Mouse (Mus musculus) left cerebral cortex, postnatal 36 days (tissue): Measurements from ENCODE around the gene Ptprj. TPM values are rescaled to one million over a fixed set of nuclear protein-coding genes. Genes with fewer than 3 reads are reported as not detected.

Experiments
- DNase-seq, 2 experiments: peaks; one replicate each; pipeline ENCODE4 v3.0.0; 2021 to 2022; ENCODE audit warnings: low spot score in 2 of 2, mixed read lengths in 1 of 2
- intact Hi-C: fragments of 180-260 bp; cut with DNase I; formaldehyde crosslinking; loops from one replicate; pipeline ENCODE4 v1.15.1; 2025
- total RNA-seq, 2 experiments: library from RNA; stranded (reverse); gene quantifications; 2 replicates each; pipeline ENCODE4 v1.2.3; 2021

Ptprj gene
- total RNA-seq: 100 to 1,000 TPM; 112 to 118 TPM

DNA sequence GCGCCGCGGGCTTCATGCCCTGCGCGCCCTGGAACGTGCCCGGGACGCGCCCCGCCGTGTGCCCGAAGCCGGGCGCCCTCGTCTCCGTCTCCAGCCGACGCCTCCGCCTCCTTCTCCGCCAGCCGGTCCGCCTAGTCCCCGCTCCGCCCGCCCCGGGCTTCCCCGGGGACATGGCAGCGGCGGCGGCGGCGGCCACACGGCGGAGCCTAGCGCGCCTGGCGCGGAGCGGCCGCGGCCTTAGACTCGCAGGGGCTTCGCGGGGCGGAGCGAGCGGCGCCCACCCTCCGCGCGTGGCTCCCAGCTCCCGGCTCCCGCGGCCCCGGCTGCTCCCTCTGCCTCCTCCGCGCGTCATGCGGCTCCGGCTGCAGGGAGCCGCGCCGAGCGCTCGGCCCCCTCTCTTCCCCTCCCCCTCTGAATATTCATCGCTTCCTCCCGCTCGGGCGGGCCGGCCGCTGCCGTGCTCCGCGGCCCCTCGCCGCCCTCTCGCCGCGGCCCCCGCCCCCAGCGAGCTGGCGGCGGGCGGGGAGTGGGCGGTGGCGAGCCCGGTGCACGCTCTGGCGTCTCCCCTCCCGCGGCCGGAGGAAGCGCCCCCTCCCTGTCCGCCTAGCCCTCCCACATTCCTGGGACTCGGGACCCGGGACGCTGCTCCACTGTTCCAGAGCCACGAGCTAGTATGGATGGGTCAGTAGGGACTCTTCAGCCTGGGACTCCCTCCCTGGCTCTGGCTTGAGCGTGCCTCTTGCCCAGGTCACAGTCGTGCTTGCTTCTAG is at the start of gene Ptprj:
TSS of gene Ptprj (minus strand) at position 412 of the 770 bp plus-strand sequence.
- intact Hi-C loops: loop anchor here (2.0 to 5.0 kb wide), 3 partner anchors 47 to 106 kb away; no protein-coding TSS in a partner anchor
- DNase-seq: peak; percentile 72 to 78

DNA sequence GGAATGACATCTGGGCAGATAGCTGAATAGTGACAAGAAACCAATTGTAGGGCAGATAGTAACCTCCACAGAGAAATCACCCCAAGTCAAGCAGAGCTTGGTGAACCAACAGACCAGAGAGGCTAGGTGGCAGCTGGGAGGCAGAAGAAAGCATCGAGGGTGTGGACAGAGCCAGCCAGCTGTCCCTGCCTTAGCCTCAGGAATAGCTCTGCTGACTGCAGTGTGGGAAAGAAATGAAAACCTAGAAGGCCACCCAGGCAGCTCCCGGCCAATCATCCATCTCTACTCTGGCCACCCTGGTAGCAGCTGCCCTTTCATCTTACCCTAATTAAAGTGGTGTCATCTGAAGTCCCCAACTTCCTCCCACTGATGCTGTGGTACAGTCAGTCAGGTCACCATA is 49.1 kb upstream of the Ptprj start:
- intact Hi-C loops: loop anchor here (5.0 kb wide), 1 partner anchor 47 kb away; the partner anchor contains the start of gene Ptprj
- no peak for DNase-seq

DNA sequence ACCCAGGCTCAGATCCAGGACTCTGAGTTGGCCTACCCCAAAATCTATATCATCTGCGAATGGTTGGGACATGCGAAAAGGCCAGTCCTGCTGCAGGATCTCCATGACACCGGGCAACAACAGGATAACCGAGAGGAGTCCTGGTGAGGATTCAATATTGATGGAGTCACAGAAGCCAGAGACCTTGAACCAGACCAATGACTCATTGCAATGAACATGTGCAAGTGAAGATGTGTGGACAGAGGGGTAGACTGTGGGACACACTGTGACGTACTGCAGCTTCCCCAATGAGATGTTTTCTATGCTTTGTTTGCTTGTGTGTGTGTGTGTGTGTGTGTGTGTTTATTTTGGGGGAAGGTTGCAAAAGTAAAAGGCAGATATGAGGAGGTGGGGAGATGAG is 47.8 kb upstream of the Ptprj start:
- no peak for DNase-seq
- intact Hi-C loops: loop anchor here (5.0 kb wide), 1 partner anchor 46 kb away; the partner anchor contains the start of gene Ptprj

DNA sequence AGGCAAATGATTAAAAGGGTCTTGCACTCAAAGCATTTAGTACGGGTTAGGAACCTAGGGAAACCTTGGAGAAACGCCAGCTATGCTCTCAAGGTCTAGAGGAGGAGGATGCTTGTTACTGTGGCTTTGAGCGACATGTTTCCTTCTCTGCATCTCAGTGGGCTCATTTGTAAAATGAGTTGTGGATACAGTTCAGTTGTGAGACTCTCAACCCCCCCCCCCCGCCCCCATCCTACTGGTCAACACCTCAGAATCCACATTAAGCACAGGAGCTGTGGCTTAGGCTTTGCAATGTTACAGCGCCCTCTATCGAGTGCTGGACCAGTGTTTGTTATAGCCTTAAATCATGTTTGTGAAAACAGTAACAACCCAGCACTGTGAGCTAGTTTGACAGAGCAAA is 44.5 kb upstream of the Ptprj start:
- intact Hi-C loops: loop anchor here (2.0 to 5.0 kb wide), 2 partner anchors 43 to 150 kb away; partner anchors contain the start of gene Ptprj
- peak; percentile 29 to 52 for DNase-seq

DNA sequence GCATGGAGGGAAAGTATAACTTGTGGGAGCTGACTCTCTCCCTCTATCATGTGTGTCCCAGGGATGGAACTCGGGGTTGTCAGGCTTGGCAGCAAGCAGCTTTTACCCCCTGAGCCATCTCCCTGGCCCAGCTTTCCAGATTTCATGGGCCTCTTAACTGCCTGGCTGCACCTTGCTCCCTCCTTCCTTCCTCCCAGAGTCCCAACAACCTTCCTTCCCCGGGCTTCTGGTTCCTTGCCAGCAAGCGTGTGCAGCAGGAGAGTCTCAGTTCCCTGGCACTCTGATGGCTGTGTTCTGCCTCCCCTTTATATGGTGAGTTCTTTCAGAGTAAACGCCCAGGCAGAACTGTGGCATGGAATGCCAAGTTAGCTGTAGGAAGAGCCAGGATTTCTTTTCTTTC is 43.9 kb upstream of the Ptprj start:
- DNase-seq: peak in 1 of 2 experiments; percentile 22
- intact Hi-C loops: loop anchor here (2.0 kb wide), 1 partner anchor 150 kb away; no protein-coding TSS in a partner anchor

DNA sequence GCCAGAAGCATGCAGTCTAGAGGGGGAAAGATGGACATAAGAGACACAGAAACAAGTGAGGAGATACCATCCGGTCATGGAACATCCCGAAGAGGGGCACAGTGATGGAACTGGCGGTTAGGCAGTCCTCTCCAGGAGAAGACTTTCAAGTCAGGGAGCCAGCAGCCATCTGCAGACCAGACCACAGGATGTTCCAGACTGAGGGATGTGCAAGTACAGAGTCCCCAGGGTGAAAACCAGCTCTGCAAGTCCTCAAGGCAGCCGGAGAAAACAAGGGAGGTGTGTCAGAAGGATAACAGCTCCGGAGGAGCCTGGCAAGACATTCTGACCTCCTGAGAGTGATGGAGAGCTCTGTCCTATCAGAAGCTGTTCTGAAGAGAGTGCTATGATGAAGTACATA is 40.4 kb upstream of the Ptprj start:
- intact Hi-C loops: no loop called here
- no peak for DNase-seq

DNA sequence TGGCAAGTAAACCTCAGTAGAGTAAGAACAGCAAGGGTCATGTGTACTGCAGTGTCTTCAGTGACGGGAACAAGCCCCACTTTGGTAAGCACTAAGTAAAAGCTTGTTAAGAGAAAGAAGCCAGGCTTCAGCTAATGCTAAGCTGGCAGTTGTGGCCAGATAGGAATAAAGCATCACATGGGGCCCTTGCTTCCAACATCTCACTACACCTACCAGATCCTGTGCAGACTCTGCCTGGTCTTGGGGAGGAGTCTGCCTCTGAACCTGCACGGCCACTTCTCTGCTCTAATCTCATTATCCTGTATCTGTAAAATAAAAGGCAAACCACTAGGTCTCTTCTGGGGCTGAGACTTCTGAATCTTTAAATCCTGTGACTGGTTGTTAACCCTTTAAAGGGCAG is 39.2 kb upstream of the Ptprj start:
- DNase-seq: no peak

DNA sequence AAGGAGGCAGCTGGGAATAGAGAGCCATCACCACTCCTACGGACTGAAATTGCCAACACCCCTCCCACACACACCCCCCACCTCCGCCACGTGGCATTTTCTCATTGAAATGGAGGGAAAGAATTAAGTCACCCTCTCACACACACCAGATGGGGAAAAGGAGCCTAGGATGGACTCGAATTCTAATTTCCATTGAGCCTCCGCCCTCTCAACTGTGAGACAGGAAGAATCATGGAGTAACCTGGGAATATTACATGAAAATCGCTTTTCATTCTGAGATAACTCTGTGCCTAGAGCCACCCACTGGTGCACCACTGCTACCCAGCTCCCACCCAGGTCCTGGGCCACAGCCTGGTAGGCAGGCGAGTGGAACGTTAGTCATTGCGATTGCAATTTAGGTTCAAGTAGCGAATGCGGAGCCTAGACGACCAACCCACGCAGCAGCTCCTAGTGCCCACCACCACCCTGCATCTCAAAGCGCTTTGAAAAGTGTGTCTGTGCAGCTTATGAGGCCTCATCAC is 34.3 kb upstream of the Ptprj start:
- DNase-seq: peak; percentile 59 to 72
- intact Hi-C loops: no loop called here

More for the DNA sequence above, 39.2 kb upstream of the Ptprj start:
- intact Hi-C loops: no loop called here

DNA sequence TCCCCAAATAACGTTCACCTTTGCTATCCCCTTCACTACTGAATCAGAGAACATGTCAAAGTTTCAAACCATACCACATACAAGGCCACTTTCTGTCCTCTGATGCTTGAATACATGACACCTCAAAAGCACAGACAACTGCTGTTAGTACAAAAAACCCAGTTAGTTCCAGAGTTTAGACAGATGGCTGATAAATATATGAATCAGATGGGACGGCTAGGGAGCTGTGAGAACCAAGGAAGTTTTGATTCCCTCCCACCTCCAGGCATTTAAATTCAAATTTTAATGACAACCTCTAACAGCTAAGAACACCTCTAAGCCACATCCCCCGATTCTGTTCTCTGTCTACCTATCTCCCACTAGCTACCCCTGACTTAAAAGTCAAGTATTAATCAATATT is 33.1 kb upstream of the Ptprj start:
- DNase-seq: no peak
- intact Hi-C loops: no loop called here

DNA sequence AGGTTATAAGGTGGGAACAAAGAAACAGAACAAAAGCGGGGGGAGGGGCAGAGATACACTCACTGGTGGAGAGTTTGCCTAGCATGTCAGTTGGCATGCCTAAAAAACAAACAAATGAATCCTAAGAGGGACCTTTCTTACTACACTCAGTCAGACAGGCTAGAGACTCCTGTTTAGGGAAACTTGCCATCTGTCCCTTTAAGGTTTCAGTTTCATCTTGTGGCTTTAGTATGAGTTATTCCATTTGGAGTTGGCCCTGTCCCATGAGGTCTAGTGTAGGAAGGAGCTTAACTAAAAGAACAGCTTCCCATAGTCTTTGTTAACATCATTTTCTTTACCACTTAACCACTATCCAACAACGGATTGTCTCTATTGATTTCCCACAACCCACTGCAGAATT is 32.6 kb upstream of the Ptprj start:
- no peak for DNase-seq
- intact Hi-C loops: no loop called here

DNA sequence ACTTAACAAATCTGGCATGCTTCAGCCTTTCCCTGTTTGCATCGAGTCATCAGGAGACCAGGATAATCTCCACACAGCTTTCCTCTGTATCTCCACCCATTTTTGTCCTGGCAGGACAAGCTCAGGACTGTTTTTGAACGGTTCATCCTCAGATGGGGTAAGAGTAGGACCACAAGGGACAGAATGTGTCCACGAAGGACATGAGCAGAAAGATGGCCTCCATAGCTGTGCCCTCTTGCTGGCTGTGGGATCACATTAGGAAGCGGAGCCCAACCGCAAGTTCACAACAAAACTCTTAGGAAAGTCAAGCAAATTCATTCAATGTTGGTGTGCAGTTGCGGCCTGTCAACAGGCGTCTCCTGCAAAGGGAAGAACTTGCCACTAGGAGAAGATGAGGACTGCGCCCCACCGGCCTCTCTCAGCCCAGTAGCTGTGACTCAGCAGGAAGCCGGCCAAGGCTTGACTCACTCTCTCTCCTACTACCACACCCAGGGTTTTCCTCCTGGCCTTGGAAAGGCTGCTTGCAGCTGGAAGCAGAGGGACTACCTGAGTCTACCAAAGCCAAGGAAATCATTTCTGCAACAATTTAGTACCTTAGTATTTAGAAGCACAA is 31.6 kb upstream of the Ptprj start:
- DNase-seq: peak in 1 of 2 experiments; percentile 29

DNA sequence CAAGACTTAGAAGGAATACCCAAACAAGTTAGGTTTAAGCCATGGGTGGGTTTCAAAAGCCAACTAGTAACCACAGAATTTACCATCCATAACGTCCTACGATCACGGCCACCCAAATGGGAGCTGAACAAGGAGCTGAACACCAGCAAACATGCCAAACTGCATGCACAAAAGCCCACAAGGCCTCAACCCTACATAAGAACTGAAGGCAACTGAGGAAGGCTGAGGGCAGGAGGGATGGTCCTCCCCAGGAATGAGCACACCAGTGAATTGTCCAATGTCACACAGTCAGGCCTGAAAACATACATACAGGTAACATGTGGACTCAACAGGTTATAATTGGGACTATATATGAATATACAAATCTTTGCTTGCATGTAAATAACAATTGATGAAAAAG is 20.6 kb upstream of the Ptprj start:
- intact Hi-C loops: no loop called here
- no peak for DNase-seq

More for the DNA sequence above, 31.6 kb upstream of the Ptprj start:
- intact Hi-C loops: no loop called here

DNA sequence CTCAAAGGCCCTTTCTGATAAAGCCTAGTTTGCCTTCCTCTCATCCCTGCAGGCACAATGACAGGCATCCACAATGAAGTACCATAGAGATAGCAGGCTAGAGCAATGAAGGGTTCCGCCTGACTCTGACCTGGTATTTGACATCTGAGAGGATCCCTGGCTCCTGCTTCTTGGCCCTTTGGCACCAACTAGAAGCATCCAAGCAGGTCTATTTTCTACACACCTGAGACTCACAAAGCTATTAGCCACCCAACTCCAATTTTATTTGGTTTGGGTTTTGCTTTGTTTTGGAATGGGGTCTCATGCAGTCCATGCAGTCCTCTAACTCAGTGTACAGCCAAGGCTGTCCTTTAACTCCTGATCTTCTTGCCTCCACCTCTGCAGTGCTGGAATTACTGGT is 7.7 kb upstream of the Ptprj start:
- intact Hi-C loops: no loop called here
- no peak for DNase-seq

DNA sequence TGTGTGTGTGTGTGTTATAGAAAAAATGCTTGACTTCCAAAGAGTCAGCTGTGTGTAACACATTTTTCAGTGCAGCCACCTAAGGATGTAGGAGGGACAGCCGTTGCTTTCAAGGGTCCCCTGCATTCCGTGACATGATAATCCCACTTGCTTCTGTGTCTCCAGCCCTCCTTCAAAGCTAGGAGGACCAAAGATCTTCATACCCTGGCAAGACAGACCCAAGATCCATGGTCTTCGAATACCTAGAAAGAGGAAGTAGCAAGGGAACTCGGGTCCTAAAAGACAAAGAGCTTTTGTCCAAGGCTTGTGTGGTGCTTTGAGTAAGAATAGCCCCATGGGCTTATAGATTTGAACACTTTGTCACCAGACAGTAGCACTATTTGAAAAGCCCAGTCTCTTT is 4.1 kb upstream of the Ptprj start:
- DNase-seq: no peak
- intact Hi-C loops: loop anchor here (5.0 kb wide), 1 partner anchor 43 kb away; no protein-coding TSS in a partner anchor

DNA sequence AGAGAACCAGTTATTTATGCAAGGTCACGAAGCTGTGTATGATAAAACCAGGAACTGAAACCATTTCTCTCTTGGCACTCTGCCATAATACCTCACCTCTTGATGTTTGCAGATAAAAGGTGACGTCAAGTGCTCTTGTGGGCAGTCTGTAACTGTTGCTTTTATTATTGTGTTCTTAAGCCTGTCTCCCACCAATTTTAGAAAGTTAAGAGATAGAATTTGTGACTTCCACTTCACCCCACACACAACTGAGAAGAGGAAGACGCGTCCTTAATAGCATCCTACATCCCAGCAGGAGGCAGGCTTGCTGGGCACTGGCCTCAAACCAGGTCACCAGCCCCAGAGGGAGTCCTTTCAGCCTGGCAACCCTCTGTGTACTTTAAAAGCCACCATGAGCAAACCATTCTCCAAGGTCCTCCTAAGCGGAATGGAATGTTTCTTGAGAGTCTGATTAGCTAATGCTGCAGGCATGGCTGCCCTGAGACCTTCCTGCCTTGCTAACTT is 3.2 kb upstream of the Ptprj start:
- intact Hi-C loops: loop anchor here (5.0 kb wide), 1 partner anchor 44 kb away; no protein-coding TSS in a partner anchor

DNA sequence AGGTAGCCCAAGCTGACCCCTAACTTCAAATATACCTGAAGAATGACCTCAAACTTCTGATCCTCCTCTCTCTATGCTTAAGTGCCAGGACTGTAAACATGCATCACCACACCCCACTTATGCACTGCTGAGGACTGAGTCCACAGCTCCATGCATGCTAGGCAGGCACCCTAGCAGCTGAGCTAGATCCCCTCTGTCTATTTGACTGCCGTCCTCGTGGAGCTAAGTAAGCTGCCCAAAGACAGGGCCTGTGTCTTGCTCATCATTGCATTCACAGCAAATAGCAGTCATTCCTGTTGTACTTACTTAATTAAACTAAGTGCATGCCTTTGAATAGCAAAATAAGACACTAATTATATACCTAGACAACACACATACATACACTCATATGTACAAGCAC is 2.4 kb upstream of the Ptprj start:
- intact Hi-C loops: loop anchor here (5.0 kb wide), 1 partner anchor 44 kb away; no protein-coding TSS in a partner anchor
- DNase-seq: no peak

More for the DNA sequence above, 3.2 kb upstream of the Ptprj start:
- DNase-seq: no peak

DNA sequence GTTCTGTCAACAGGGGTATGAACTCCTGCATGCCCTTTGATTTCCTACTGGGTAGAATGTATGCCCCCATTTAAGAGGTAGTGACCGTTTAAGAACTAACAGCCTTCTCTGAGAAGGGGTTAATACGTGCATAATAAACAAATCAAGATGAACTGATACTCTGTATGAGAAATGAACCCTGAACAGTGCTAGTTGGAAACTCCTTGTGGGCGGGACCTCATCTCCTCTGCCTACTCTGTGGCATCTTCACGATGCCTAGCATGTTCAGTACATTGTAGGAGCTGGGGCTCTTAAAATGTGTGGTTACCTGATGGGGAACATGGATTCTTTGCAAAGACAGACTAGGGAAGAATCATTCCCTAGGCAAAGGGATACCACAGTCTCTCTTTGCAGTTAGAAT is 1.9 kb upstream of the Ptprj start:
- DNase-seq: no peak
- intact Hi-C loops: loop anchor here (5.0 kb wide), 1 partner anchor 45 kb away; no protein-coding TSS in a partner anchor

DNA sequence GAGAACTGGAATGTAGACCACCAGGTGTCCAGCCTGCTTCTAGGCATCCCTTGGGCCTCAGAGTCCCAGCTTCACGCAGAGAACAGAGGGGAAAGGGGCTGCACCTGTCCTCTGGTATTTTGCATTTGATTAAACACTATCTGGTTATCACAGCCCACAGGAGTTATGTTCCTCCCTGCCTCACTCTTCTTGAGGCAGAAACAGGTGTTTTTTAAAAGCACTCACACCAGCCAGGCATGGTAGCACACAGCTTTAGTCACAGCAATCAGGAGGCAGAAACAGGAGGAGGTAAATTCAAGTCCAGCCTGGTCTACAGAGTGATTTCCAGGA is 1.3 kb upstream of the Ptprj start:
- no peak for DNase-seq
- intact Hi-C loops: loop anchor here (2.0 to 5.0 kb wide), 3 partner anchors 46 to 107 kb away; no protein-coding TSS in a partner anchor

DNA sequence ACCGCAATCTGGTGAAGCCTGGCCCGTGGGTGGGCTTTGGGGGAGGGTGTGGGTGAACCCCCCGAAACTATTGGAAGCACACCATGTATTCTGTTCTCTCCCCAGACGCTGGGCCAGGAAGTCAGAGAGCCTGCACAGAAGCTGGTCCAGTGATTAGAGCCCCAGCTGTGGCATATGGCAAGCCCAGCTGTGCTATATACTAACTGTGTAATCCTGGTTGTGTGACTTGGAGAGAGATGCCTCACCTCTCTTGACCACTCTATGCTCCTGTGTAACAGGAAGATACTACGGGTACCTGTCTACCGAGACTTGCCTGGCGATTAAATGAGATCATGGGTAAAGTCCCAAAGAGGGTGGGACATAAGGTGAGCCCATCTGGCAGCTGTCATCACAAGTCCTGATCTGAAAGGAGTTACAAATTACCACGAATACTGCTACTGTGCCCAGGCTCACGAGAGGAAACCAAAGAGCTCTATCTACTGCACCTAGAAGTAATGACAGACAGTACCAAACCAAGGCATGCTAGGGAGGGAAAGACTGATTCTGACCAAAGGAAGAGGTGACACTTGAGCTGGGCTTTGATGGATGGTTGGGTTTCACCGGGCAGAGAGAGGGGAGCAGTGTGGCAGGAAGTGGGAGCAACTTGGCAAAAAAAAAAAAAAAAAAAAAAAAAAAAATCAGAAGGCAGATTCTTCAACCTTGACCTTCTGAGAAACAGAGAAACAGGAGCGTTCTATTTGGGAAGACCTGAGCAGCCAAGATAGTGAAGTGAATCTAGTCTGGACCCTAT is 754 bp upstream of the Ptprj start:
- intact Hi-C loops: loop anchor here (2.0 to 5.0 kb wide), 3 partner anchors 46 to 106 kb away; no protein-coding TSS in a partner anchor
- DNase-seq: no peak
